Mouse (Mus musculus): ENCODE measurements at regions not wholly inside any gene's neighbourhood (a gene's known extent, or its start where the extent isn't known, plus 50 kb on each side); places are given as distances from the start of the nearest gene placed in this dataset.

DNA sequence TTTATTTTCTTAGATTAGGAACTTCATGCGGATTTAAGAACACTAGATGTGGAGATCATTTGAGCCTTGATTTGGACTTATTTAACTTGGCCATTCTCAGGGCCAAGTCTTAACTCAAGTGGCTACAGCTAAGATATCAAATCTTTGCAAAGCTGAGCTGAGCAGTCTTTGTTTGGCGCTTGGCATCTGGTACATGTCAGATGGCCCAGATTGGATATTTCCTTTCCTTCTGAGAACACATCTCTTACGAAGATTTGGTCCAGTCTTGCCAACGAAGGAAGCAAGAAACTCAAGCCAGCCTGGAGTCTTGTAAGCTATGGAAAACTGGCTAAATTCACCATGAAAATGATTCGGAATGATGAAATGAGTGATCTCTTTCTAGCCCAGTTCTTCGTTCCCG is 59.1 kb upstream of the Cdc42ep3 start:
- no peak for DNase-seq

GRCm38 (mm10) chr17:79417953-79418352 is 63.1 kb upstream of the Cdc42ep3 start:
- no peak for DNase-seq

GRCm38 (mm10) chr17:79421618-79422017 is 66.7 kb upstream of the Cdc42ep3 start:
- no peak for DNase-seq

DNA sequence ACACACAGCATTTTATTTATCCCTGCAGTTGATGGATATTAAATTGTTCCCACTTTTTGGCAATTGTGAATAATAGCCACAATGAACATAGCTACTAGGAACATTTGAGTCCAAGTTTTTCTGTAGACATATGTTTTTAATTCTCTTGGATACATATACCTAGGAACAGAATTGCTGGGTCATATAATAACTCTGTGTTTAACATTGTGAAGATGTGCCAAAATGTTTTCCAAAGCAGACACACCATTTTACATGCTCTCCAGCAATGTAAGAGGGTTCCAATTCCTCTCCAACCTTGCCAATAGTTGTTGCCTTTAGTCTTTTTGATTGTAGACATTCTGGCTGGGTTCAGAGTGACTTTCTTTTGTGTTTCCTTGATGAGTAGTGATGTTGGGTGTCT is 84.3 kb upstream of the Cdc42ep3 start:
- no peak for DNase-seq

DNA sequence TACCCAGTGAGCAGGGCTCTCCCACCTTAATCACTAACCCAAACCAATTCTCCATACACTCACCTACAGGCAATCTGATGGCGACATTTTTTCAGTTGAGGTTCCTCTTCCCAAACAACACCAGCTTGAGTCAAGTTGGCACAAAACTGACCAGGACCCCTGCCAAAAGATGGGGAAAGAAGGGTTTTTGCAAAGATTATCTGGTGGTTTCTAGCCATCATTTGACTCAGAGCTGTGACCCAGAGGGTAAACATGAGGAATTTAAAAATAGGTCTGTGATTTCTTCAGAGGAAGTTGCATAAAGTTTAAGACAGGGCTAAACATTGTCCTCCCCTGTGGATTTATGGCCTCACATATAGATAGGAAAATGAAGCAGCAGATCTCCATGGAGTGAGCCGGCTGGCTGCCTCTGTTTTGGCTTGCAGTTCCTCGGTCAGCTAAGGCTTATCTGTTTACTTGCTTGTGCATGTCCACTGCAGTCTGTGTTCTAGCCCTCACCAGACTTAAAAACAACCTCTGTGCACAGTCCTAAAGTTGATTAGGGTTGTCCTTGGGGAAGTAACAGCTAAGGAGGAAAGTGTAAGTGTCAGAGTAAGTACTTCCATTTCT is 87.7 kb upstream of the Cdc42ep3 start:
- DNase-seq = no peak

DNA sequence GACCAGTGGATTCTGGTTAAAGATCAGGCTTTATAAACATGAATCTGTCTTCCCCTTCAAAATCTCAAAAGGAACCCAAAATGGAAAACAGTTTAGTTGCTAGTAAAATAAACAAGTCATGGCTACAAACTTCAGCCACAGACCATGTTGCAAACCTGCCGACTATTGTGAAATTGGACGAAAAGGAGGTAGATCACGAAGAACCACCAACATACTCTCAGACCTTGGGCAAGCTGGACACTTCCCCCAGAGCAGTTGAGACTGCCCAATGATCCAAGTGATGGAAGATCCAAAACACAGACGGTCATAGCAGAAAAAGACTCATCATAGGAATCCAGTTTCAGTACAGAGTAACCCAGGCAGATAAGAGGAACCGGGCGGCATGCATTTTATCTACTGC is 92.3 kb upstream of the Cdc42ep3 start:
- no peak for DNase-seq

- DNase-seq = peak; percentile 72
These were observed 96.4 kb upstream of the Cdc42ep3 start for GRCm38 (mm10) chr17:79451141-79451860.

- DNase-seq = no peak
These were observed 98.9 kb upstream of the Cdc42ep3 start for GRCm38 (mm10) chr17:79453825-79454224.

GRCm38 (mm10) chr17:79454526-79454925 is 99.6 kb upstream of the Cdc42ep3 start:
- peak; percentile 43 for DNase-seq

- no peak for DNase-seq
These were observed 100.3 kb upstream of the Cdc42ep3 start for GRCm38 (mm10) chr17:79455229-79455628.

- DNase-seq = peak; percentile 73
These were observed 102.7 kb upstream of the Cdc42ep3 start for GRCm38 (mm10) chr17:79457636-79458035.

GRCm38 (mm10) chr17:79461681-79462091 is 106.8 kb upstream of the Cdc42ep3 start:
- no peak for DNase-seq

GRCm38 (mm10) chr17:79463074-79463694 is 108.3 kb upstream of the Cdc42ep3 start:
- no peak for DNase-seq

DNA sequence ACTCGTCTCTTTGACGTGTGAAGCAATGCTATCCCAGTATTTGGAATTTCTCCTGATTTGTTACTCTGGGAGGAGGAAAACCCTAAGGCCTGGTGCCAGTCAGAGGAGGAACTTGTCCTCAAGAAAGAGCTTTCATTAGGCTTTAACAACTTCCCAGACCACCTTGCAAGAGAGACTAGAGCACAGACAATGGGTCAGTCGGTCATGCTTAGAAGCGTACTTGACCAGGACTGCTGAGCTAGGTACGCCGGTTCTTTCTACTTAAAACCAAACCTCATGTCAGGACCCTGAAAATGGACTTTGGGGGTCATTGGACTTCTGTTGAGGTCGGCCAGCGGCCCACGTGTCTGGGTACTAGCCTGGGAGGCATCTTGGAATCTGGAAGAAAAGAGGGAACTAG is 110.8 kb upstream of the Cdc42ep3 start:
- DNase-seq = no peak

GRCm38 (mm10) chr17:79471639-79472038 is 116.7 kb upstream of the Cdc42ep3 start:
- DNase-seq = no peak

- peak; percentile 9 for DNase-seq
These were observed 117.5 kb upstream of the Cdc42ep3 start for GRCm38 (mm10) chr17:79472106-79472995.

GRCm38 (mm10) chr17:79476671-79477070 is 121.8 kb upstream of the Cdc42ep3 start:
- DNase-seq = no peak

DNA sequence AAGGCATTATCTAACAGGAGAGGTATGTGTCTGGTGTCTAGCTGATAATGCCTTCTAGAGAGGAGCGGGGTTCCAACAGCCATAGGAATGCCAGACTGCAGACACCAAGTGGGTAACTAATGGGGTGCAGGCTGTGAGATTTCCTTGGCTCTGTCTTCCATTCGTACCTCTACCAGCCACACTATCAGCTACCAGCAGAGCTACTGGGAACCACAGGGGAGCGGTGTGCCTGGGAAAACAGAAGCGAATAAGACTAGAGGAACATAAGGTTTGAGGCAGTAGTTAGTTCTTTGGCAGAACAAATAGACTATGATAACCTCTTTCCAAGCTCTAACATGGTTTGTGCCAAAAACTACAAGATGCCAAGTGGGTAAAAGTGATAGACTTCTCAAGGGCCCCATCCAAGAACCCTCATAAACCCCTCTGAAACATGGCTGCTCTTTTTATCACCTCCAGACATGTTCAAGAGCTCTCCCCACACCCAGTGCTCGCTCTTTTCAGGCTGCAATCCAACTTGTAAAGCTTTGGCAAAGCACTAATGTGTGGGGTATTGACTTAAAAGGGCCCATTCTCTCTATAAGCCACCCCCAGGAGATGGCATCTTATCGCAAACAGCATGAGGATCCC is 126.3 kb upstream of the Cdc42ep3 start:
- no peak for DNase-seq

- DNase-seq = no peak
These were observed 127.0 kb upstream of the Cdc42ep3 start for GRCm38 (mm10) chr17:79481936-79482335.

GRCm38 (mm10) chr17:79485239-79485638 is 126.4 kb upstream of the Rmdn2 start:
- DNase-seq = no peak

- DNase-seq = no peak
These were observed 122.4 kb upstream of the Rmdn2 start for GRCm38 (mm10) chr17:79489306-79489705.

DNA sequence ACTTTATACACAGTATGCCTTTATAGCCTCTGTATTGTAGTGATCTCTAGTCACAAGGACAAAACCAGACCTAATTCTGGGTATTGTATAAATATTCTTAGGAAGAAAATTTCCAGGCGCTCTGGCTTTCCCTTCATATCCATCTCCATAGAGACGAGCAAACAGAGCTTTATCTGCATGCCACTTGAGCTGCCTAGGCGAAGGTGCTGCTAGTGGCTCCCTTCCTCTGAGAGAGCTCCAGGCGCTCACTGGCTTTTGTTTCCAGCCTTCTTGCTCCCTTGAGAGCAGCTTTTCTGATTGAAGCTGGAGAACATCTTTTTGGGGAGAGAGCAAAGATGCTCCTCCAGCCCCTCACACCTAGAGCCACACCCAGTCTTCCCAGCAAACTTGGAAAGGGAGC is 114.0 kb upstream of the Rmdn2 start:
- no peak for DNase-seq

GRCm38 (mm10) chr17:79498321-79498720 is 113.3 kb upstream of the Rmdn2 start:
- DNase-seq = no peak
